Mouse (Mus musculus): ENCODE data around the gene Cd276. TPM values are rescaled to one million over a fixed set of nuclear protein-coding genes. Genes with fewer than 3 reads are reported as not detected.

Gene Cd276
- polyA plus RNA-seq, 1 experiment from 2014 or later, result 34.1 TPM

DNA sequence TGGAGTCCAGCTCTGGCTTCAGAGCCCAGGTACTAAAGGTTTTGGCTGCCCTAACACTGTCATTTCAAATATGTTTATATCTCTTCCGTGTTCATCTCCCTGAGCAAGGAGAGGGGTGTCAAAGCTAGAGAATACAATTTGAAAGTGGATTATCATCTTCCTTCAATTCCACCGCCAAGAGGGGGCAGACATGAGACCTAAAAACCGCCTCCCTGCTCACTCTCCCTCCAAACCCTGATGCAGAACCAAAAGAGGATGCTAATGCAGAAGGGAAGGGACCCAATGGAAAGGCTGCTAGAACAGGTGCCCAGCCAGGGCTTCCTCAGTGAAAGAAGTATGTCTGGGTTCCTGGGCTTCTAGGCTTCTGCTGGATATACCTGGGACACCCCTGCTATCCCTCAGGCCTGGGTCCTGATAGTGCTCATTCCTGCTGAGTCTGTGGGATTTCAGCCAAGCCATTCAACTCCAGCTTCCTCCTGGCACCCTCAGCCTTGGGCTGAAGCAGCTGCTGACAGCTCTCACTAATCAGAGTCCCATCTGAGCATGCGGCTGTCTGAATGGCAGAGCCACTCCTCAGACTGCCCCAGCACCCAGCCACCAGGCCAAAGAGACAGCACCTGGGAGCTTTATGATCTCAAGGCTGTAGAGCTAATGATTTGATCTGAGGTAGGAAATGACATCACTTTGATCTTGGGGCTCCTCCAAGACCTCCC is 58.6 kb downstream of the Cd276 start:
- Histone ChIP-seq H3K9ac (peak overlapping the region; percentile 39; the same call in 1 of the 2 replicates), H3K4me1 (replicated peaks) (peaks cover 49% of the 10 kb centered on the region), H3K9me3 (no peaks in the 10 kb centered on the region), H3K4me3 (no peak overlapping the region), H3K27ac (no peak overlapping the region), H3K4me2 (no peak overlapping the region), H3K36me3 (peaks cover 20% of the 10 kb centered on the region), H3K27me3 (0 out of 2 replicates have a peak, but pooled peaks cover 6% of the 10 kb centered on the region)
- WGBS, result 25% methylated on average over 4 of the region's 4 CpGs
- ATAC-seq (ENCODE audit: low FRiP score), result no peak

DNA sequence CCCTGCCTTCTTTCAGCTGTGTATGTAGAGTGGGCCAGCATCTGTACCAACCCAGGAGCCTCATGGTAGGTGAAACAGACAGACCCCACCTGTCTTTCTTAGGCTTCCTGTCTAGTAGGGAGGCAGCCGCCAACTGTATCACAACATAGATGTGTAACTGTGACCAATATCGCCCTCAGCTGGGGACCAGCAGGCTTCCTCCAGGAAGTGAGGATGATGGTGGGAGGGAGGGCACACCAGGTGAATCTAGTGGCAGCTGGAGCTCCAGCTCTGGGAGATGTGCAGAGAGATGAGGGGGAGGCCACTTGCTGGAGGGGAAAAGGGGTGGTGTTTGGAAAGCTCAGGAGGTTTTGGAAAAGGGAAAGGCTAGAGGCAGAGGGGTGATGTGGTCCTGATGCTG is 60.2 kb downstream of the Cd276 start:
- H3K9ac ChIP-seq, result no peak overlapping the region
- H3K4me2 ChIP-seq, result no peak overlapping the region
- ATAC-seq (ENCODE audit: low FRiP score), result no peak
- peaks cover 65% of the 10 kb centered on the region for H3K4me1 ChIP-seq (replicated peaks)
- H3K27me3 ChIP-seq, result peaks cover 16% of the 10 kb centered on the region
- peaks cover 17% of the 10 kb centered on the region for H3K36me3 ChIP-seq
- no peak overlapping the region for H3K27ac ChIP-seq
- 75% methylated on average over 2 of the region's 2 CpGs for WGBS
- no peak overlapping the region for H3K4me3 ChIP-seq
- no peaks in the 10 kb centered on the region for H3K9me3 ChIP-seq

DNA sequence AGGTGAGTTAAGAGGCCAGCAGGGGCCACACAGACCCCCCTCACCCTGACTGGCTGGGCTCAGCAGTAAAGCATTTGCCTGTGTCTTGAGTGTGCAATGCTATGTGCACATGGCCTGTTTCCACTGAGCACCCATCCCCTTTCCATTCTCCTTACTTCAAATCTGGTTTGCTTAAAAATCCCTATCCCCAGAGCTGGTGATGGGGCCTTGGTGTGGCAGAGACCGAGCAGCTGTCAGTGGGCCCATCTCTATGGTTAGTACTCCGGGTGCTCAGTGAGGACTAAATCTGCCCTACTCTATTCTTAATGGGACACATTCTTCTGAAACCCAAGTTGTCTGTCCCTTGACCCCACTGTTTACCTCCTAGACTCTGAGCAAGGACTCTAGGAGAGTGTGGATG is 64.8 kb downstream of the Cd276 start:
- H3K27ac ChIP-seq, result no peak overlapping the region
- H3K4me3 ChIP-seq, result peak overlapping the region; percentile 75
- 70% methylated on average over 2 of the region's 2 CpGs for WGBS
- H3K27me3 ChIP-seq, result peaks cover 38% of the 10 kb centered on the region
- peak overlapping the region; percentile 91 for H3K4me2 ChIP-seq
- H3K4me1 ChIP-seq (replicated peaks), result peaks cover 63% of the 10 kb centered on the region
- peaks cover 8% of the 10 kb centered on the region for H3K36me3 ChIP-seq
- H3K9me3 ChIP-seq, result no peaks in the 10 kb centered on the region
- peak overlapping the region; percentile 87 for H3K9ac ChIP-seq
- no peak for ATAC-seq (ENCODE audit: low FRiP score)

DNA sequence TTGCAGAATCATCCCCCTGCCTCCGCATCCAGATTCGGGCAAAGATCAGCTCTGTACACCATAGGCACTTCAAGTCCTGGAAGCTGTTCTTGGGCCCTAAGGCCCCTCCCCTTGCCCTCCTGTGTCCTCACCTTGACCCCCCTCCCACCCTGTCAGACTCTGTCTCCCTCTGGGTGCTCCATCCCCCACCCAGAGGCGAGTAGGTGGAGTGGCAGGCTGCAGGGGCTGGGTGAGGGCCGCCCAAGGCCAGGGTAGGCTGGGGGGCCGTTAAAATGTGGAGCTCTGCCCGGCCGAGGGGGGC is 65.4 kb downstream of the Cd276 start:
- peak; percentile 14; the same call in 1 of the 2 replicates for ATAC-seq (ENCODE audit: low FRiP score)
- Histone ChIP-seq H3K4me3 (peak overlapping the region; percentile 75), H3K9ac (peak overlapping the region; percentile 87), H3K4me1 (replicated peaks) (peaks cover 58% of the 10 kb centered on the region), H3K27ac (0 out of 2 replicates have a peak overlapping the region, but pooled peaks have one; percentile 44), H3K9me3 (no peaks in the 10 kb centered on the region), H3K27me3 (peaks cover 44% of the 10 kb centered on the region), H3K4me2 (peak overlapping the region; percentile 91), H3K36me3 (peaks cover 8% of the 10 kb centered on the region)
- 10% methylated on average over 7 of the region's 7 CpGs for WGBS

DNA sequence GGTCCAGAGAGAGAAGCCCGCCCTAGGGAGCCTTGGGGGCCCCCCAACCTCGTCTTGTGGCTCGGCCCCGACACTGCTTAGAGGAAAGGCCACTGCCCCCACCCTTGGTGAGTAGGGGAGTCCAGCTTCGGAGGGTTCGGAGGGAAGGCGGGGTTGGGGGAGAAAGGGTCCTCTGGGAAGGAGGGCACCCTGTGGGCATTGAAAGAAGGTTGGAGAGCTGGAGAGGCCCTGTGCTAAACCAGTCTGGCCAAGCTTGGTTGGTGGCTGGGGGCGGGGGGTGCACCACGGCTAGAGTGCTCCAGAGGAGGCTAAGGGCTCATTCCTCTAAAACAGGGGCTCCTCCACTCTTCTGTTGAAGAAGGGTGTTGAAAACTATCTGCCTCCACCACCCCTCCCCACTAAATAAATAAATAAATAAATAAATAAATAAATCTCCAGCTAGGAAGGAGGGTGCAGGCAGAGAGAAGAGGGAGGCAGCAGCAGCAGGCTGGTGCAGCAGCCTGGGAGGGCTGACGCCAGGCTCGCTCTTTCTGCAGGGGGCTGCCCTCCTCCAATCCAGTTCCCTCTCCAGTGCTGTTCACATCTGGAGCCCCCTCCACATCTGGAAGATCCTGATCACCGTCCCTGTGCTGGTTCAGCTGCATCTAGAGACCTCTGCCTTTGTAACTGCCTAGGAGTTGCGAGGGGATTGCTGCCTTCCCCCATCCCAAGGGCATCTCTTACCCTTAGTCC is 65.9 kb downstream of the Cd276 start:
- peaks cover 44% of the 10 kb centered on the region for H3K27me3 ChIP-seq
- 0% methylated on average over 13 of the region's 13 CpGs for whole genome bisulfite sequencing
- peaks cover 56% of the 10 kb centered on the region for H3K4me1 ChIP-seq (replicated peaks)
- peak overlapping the region; percentile 96 for H3K27ac ChIP-seq
- H3K4me3 ChIP-seq, result peak overlapping the region; percentile 75
- no peaks in the 10 kb centered on the region for H3K9me3 ChIP-seq
- peaks cover 8% of the 10 kb centered on the region for H3K36me3 ChIP-seq
- ATAC-seq (ENCODE audit: low FRiP score), result peak; percentile 44
- H3K4me2 ChIP-seq, result peak overlapping the region; percentile 91
- H3K9ac ChIP-seq, result peak overlapping the region; percentile 87

DNA sequence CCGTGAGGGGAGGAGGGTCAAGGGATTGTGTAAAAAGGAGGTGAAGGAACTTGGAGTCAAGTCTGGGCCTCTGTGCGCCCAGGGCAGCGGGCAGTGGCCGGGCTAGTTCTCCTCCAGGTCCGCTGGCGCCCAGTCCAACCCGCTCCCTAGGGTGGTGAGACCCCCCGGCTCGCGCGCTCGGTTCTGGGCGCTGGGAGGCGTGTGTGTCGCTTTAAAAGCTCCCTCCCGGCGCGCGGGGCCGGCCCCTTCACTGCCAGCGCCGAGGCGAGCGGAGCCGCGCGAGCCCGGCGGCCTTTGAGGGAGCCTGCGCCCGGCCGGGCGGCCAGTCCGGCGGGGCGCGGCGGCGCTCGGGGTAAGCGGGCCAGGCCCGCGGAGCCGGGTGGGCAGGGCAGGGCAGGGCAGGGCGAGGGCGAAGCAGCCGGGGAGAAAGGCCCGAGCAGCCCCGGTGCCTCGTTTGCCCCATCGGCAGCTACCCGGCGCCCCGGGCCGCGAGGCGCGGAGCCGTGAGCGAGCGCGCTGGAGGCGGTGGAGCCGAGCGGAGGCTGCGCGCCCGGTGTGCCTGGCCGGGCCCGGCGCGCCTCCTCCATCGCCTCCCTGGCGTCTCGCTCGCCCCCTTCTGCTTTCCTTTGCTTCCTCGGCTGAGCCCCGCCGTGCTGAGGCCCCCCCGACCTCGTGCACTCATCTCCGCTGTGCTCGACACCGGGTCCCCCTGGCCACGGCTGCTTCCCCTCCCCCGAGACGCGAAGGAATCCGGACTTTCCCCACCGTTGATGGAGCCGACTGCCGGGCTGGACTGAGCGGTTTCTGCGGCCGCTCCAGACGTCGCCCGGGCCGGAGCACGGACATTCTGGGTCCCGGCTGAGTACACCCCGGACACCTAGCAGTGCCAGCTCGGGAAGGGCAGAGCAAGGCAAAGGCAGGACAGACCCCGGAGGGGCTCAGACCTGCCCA is 67.1 kb downstream of the Cd276 start, which contains the start of gene Insyn1:
Gene Insyn1 (plus strand): TSS at position 753 of the 951 bp plus-strand sequence.
- Histone ChIP-seq H3K9me3 (no peaks in the 10 kb centered on the region), H3K4me1 (replicated peaks) (peaks cover 48% of the 10 kb centered on the region), H3K27me3 (peaks cover 44% of the 10 kb centered on the region), H3K27ac (peak within 1 kb of the TSS; percentile 96), H3K4me2 (peak within 1 kb of the TSS; percentile 91), H3K4me3 (peak within 1 kb of the TSS; percentile 75), H3K9ac (peak within 1 kb of the TSS; percentile 87), H3K36me3 (peaks cover 8% of the 10 kb centered on the region)
- 0% methylated on average over 69 of the region's 104 CpGs for WGBS
- ATAC-seq (ENCODE audit: low FRiP score), result peak; percentile 72

DNA sequence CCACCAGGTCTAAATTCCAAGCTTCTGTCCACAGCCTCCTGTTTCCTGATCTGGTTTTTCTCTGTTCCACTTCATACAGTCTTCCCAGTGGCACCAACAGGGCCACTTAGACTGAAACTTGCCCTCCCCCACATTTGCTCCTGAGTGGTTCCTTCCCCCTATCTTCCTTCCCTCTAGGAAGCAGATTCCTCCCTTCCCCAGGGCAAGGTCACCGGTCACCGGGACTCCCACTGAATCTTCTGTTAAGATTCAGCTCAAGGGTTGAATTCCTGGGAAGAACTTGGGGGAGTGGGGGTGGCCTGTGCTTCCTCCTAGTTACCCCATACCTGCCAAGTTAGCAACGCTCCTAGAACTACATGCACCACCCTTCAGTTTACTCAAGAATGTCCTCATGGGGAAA is 68.2 kb downstream of the Cd276 start:
- H3K4me2 ChIP-seq, result 0 out of 2 replicates have a peak overlapping the region, but pooled peaks have one; percentile 91
- WGBS, result 18% methylated on average over 3 of the region's 3 CpGs

More for the DNA sequence above, 68.2 kb downstream of the Cd276 start:
- ATAC-seq (ENCODE audit: low FRiP score), result no peak
- Histone ChIP-seq H3K36me3 (peaks cover 1% of the 10 kb centered on the region), H3K27me3 (peaks cover 48% of the 10 kb centered on the region), H3K4me1 (replicated peaks) (peaks cover 41% of the 10 kb centered on the region), H3K9ac (no peak overlapping the region), H3K27ac (no peak overlapping the region), H3K4me3 (no peak overlapping the region), H3K9me3 (no peaks in the 10 kb centered on the region)

Other genes starting within 250 kb of the Cd276 start
- gene Loxl1, start 242.3 kb downstream of the Cd276 start, polyA plus RNA-seq (2015; fragmentation: Nextera tagmentation; extraction: Ambion mirVana), result 8.0 and 8.1 TPM in 2 replicates
- not detected in 2 replicates for gene Tbc1d21, start 185.0 kb downstream of the Cd276 start, polyA plus RNA-seq (2015; fragmentation: Nextera tagmentation; extraction: Ambion mirVana)
- 5.0 and 6.8 TPM in 2 replicates for gene Insyn1, start 66.8 kb downstream of the Cd276 start, polyA plus RNA-seq (2015; fragmentation: Nextera tagmentation; extraction: Ambion mirVana)
- 140 and 144 TPM in 2 replicates for gene Nptn, start 26.8 kb upstream of the Cd276 start, polyA plus RNA-seq (2015; fragmentation: Nextera tagmentation; extraction: Ambion mirVana)
- 1.3 and 1.5 TPM in 2 replicates for gene Rec114, start 188.5 kb upstream of the Cd276 start, polyA plus RNA-seq (2015; fragmentation: Nextera tagmentation; extraction: Ambion mirVana)

All from hindbrain, embryonic 13.5 days (tissue).